Mouse (Mus musculus) liver, adult (tissue): ENCODE measurements around the gene Fxr2.

Experiments used
- GATA4 ChIP-seq: IDR thresholded peaks from 2 replicates; pipeline ENCODE4 v1.6.1; 2014; ENCODE audit warnings: mild to moderate bottlenecking, low read length; ENCODE audit not compliant: insufficient replicate concordance

The Fxr2 gene

DNA sequence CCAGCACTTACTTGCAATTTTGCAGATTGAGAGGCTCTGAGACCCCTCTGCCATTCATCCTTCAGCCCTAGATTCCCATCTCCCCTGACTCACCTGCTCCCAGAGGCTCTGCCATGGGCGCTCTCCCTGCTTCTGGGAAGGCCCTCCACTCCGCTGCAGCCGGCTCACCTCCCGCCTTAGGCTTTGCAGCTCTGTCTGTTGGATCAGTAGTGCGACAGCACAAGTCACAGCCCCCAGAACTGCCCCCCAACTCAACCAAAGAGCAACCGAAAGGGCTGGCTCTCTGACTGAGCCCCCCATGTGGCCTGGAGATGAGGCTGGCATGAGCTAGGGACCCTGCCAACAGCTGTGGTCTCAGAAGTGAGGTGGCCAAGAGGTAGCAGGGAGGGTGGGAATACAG, 52.1 kb downstream of the Fxr2 start:
- no peak for TF ChIP-seq GATA4

DNA sequence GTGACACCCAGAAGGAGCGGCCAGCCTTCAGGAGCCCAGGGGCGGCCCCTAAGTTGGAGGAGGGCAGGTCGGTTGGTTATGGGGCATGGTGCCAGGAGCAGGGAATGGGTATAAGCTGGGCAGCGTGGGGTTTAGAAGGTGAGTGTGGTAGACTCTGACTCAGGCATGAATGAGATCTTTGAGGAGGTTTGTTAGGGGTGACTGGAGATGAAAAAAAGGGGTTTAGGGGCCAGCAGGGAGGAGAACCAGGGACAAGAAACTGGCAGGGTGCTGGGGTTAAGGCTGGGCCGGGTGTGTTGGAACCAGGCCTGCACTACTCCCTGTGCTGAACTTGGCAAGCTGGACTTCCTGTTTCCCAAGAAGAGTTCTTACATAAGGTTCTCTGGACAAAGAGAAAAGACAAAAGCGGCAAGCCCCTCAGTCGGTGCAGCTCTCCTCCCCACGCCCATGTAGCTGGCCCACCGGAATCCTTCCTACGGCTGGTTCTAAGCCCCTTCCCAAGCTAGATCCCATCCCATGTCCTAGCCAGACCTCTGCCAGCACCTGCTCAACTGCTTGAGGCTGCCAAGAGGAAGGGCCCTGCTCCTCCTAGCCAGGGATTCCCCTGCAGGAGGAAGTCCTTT, 52.8 kb downstream of the Fxr2 start, which contains the start of gene Tnfsf13:
Gene Tnfsf13, minus strand, starts transcription at position 259 of the 623 bp plus-strand sequence.
- no peak for TF ChIP-seq GATA4

DNA sequence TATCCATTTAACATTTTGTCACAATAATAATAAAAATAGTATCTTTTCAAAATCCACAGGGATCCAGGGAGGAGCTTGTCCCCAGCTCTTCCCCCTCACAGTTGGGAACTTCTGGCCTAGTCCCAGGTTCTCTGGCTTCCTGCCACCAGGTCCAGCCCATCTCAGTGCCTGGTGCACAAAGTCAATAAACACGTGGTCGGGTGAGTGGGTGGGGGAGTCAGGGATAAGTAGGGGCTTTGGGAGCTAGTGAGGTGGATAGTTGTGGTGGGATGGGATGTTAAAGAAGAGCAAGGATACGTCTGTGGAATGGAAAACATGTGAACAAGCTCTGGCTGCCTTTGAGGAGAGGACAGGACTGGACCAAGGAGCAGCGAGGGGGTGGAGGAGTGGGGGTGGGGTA, 53.6 kb downstream of the Fxr2 start:
- no peak for TF ChIP-seq GATA4

DNA sequence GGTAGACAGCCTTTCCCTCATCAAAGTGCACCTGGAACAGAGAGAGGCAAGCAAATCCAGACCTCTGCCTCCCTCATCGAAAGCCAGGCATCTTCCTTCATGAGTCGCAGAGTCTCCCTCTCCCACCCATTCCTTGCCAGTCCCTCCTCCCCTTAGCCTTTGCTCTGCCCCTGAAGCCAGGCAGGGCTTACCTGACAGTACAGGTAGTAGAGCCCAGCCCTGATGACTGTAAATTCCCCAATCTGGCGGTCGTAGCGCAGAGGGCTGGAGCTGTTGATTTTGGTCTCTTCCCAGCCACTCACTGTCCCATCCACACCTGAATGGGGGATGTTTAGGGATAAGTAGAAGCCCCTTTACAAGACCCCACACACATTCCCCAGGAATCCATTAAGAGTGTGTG, 54.3 kb downstream of the Fxr2 start:
- TF ChIP-seq GATA4 = no peak

DNA sequence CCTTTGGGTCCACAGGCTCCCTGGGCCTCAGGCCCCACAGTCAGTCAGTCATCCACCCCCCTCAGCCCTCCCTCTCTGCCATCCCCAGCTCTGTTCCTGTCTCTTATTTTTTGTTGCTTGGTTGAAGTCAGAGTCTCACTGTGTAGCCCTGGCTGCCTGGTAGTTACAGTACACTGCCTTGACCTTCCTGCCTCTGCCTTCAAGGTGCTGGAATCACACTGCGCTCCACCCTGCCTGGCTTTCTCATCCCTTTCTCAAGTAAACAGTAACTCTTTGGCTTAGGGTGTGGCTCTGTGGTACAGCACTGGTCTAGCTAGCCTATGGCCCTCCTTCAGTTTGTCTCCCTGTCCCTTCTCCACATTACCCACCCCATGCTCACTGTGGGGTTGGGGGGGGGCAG, 57.1 kb downstream of the Fxr2 start:
- TF ChIP-seq GATA4 = no peak

DNA sequence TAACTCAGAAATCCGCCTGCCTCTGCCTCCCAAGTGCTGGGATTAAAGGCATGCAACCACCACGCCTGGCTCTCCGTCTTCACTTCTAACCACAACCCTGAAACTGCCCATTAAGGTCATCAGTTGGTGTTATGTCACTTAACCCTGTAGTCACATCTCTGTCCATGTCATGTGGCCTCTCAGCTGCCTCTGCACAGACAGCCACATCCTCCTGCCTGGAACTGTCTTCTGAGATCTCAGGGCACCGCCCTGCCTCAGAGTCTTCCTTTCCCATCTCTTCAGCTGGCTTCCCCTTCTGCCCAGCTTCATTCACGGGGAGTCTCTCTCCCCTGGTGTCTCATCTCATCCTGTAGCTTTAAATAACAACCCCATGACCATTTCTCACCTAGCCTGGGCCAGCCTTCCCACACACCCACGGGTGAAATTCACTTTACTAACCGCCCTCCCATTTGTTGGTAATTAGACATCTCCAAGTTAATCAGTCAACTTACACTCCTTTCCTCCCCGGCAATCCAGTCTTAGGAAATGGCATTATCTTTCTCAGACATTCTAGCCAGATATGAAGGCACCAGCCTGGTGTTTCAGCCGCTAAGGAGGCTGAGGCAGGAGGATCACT, 59.5 kb downstream of the Fxr2 start:
- TF ChIP-seq GATA4 = no peak

DNA sequence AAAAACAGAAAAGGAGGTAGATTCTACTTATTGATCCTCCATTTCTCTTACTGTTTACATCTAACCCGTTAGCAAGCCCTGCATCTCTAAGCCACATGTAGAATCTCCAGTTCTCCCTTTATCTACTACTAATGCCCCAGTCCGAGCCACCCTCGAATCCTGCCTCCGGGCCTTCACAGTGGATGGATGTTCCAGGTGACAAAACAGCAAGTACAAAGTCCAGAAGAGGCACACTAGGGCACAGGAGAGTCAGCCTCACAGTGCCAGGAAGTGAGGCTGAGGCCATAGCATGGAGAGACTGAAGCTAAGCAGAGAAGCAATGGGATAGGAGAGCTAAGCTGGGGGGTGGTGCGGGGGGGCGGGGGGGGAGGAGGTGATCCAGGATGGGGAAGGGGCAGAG, 60.1 kb downstream of the Fxr2 start:
- no peak for TF ChIP-seq GATA4

DNA sequence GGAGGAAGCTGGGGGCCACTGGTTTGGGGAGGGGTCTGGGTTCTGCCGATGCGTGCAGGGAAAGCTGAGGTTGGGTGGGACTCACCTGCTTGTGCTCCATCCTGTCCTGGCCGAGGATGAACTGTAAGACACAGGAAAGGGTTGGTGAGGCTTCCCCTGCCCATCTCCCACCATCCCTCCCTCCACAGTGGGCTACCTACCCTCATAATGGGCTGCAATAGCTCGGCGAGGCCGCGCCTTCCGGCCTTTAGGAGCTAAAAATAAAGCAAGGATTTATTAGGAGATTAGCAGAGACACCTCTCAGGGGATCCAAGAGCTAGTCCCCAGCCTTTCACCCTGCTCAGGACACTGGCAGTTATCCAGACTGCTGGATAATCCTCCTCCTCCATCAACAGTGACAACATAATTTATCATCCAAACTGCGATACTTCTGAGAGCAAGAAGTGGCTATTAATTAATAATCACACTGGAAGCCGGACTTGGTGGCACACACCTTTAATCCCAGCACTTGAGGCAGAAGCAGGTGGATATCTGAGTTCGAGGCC, 60.7 kb downstream of the Fxr2 start:
- no peak for TF ChIP-seq GATA4

DNA sequence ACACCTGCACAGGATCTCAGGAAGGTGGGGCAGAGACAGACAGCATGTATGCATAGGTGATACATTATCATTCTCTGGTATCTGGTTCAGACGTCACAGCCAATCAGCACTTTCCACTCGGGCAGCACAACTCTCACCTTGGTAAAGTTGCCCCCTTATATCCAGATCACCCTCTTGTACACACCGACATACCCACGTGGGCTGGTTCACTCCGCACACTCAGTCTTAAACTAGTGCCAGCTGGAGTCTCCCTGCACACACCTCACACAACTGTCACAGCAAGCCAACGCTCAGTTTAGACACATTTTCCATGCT, 62.2 kb downstream of the Fxr2 start:
- TF ChIP-seq GATA4 = no peak

DNA sequence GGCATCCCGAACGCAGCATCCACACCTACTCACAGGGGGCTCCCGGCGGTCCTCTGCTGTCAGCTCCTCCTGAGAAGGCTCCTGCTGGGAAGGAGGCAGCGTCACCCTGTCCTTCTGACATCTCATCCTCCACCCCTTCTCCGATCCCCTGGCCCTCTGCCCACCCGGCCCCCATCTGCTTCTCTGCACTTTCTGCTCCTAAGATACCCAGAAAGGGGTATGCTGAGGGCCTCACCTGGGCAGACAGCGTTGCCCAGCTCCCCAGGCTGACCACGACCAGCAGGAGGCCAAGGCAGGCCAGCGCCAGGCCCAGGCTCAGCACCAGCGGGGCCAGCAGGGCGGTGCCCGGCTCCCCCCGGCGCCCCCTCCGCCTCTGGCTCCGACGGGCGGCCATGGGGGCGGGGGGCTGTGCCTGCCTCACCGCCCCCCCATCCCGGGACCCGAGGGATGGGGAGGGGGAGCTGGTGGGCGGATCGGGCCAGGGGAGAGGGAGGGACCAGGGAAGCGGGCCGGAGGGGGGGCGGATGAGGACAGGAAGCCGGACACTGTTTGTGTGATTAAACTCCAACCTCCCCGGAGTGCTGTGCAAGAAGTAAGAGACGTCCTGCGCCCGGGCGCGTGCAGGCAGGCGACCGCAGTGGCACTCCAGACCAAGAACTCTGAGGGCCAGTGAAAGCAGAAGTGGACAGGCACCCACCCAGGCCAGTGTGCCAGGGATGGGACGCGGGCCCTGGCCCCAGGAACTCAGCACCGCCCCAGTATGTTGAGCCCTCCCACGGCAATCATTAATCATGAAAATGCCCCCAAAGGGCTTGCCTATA, 62.8 kb downstream of the Fxr2 start, which contains the start of the genes Tnfsf12 and Tnfsfm13:
Gene Tnfsf12, minus strand, starts transcription at position 489 of the 821 bp plus-strand sequence.
Gene Tnfsfm13, minus strand, starts transcription at position 738 of the 821 bp plus-strand sequence.
- TF ChIP-seq GATA4 = peak; percentile 50; the same call in 1 of the 2 replicates

DNA sequence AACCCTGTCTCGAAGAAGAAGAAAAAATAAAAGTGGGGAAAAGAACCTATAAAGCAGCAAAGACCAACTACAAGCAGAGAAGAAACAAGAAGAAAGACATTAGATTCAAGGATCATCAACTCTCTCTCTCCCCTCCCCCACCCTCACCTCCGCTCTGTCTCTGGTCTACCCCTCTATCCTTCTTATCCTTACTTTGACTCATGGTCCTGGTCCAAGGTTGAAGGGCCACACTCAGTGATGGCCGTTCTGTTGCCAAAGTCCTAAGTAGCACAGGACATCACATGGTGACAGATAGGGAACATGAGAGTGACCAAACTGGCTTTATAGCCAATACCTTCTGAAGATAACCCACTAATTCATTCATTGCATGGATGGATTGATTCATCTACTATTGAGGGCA, 64.6 kb downstream of the Fxr2 start:
- TF ChIP-seq GATA4 = no peak

DNA sequence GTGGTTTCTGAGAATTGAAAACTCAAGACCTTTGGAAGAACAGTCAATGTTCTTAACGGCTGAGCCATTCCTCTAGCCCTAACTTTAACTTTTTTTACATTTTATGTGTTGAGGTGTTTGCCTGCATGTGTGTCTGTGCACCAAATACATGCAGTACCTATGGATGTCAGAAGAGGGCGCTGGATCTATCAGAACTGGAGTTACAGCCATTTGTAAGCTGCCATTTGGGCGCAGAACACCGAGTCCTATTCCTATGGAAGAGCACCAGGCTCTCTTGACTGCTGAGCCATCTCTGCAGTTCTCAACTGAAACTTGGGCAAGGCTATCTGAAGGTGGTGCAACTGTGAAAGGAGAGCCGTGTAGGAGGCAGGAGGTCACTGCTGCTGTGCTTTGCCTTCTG, 65.8 kb downstream of the Fxr2 start:
- TF ChIP-seq GATA4 = no peak

DNA sequence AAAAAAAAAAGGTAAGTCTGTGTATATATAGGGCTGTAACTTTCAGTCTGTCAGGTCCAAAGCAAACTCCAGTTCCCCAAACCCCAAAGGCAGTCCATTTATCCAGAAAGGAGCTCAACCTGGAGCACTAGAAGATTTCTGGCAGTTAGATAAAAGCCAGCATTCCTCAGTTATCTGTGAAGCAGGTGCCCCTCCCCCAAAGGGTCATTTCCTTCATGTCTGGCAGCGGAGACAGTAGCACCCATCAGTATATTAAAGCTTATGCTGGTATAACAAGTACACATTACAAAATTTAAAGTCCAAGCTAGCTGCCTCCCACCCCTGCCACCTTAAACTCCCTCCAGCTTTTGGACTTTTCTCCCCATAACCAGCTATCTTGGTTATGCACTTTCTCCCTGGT, 66.8 kb downstream of the Fxr2 start:
- TF ChIP-seq GATA4 = no peak
